Mouse (Mus musculus) liver, embryonic 14.5 days (tissue): ENCODE results near the gene Pgbd5.

Experiments
- CTCF ChIP-seq: IDR thresholded peaks from 2 replicates; pipeline ENCODE4 v1.5.1; 2016; ENCODE audit warnings: antibody characterized with exemption, low read depth, control low read depth
- EP300 ChIP-seq: IDR thresholded peaks from 2 replicates; pipeline ENCODE4 v1.6.1; 2016; ENCODE audit warnings: antibody characterized with exemption, low read depth

DNA sequence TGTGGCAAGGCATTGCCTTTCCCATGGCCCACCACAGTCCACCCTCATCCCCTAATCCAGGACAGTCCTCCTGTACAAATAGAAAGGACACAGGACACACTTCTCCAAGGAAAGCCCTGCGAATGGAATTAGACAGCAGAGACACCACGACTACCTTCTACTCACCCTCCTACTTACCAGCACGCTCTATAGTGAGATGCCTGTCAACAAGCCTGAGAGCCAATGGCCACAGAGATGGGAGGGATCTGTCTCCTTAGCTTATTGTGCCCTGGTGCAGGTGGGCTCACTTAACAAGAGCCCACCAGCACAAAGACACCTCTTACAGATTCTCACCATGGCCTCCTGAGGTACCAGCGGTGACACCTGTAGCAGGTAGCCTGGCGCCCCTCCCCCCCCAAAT lies 46.4 kb downstream of the Pgbd5 start:
- TF ChIP-seq CTCF (no peak), EP300 (no peak)
